Mouse (Mus musculus): ENCODE results near the gene Id1.

- TF ChIP-seq CTCF (IDR thresholded peaks at IDR 0.05; ENCODE audit: borderline replicate concordance, insufficient read depth, low read length) (no peak), POLR2A (IDR thresholded peaks at IDR 0.05; ENCODE audit: low read depth, low read length) (no peak)
These were observed 49.7 kb upstream of the Id1 start for GRCm38 (mm10) chr2:152686399-152686798.

Data from embryonic fibroblast, embryonic 13.5 days (primary cell).